Mouse (Mus musculus): ENCODE results near the gene Chd5. TPM values are rescaled to one million over a fixed set of nuclear protein-coding genes. Genes with fewer than 3 reads are reported as not detected.

The Chd5 gene
- polyA plus RNA-seq, 2 experiments = 0.09 to 0.18 TPM

GRCm38 (mm10) chr4:152424922-152425321 is 86.5 kb downstream of the Chd5 start:
- H3K4me2 ChIP-seq (ENCODE audit: low read depth) = no peak overlapping the region
- TF ChIP-seq EP300 (IDR thresholded peaks at IDR 0.05; ENCODE audit: low read depth) (no peak), CTCF (IDR thresholded peaks at IDR 0.05; ENCODE audit: low read depth) (peak; percentile 81)
- H3K27me3 ChIP-seq (ENCODE audit: control insufficient read depth, insufficient read depth, low read length) = no peaks in the 10 kb centered on the region
- DNase-seq (ENCODE audit: low read depth in 3 of 3, low spot score in 3 of 3) = no peak
- H3K36me3 ChIP-seq (replicated peaks; ENCODE audit: control insufficient read depth, insufficient read depth, low read depth) = no peaks in the 10 kb centered on the region
- 60% methylated on average over 5 of the region's 5 CpGs for WGBS (ENCODE audit: insufficient replicate concordance)
- no peaks in the 10 kb centered on the region for H3K4me1 ChIP-seq (replicated peaks; ENCODE audit: control insufficient read depth in 2 of 2, insufficient read depth in 2 of 2, low read length in 1 of 2)
- no peak overlapping the region for H3K27ac ChIP-seq
- no peak overlapping the region for H3K4me3 ChIP-seq (ENCODE audit: insufficient read depth in 1 of 2, low read depth in 2 of 2, low read length in 2 of 2)
- H3K9me3 ChIP-seq (ENCODE audit: control insufficient read depth, low read length) = no peaks in the 10 kb centered on the region
- ATAC-seq (ENCODE audit: insufficient read depth) = no peak
- no peak overlapping the region for H3K9ac ChIP-seq (replicated peaks)

GRCm38 (mm10) chr4:152428259-152428658 is 89.8 kb downstream of the Chd5 start:
- 52% methylated on average over 8 of the region's 8 CpGs for WGBS (ENCODE audit: insufficient replicate concordance)
- no peaks in the 10 kb centered on the region for H3K36me3 ChIP-seq (replicated peaks; ENCODE audit: control insufficient read depth, insufficient read depth, low read depth)
- H3K4me2 ChIP-seq (ENCODE audit: low read depth) = no peak overlapping the region
- TF ChIP-seq EP300 (IDR thresholded peaks at IDR 0.05; ENCODE audit: low read depth) (no peak), CTCF (IDR thresholded peaks at IDR 0.05; ENCODE audit: low read depth) (no peak)
- H3K27me3 ChIP-seq (ENCODE audit: control insufficient read depth, insufficient read depth, low read length) = no peaks in the 10 kb centered on the region
- H3K9me3 ChIP-seq (ENCODE audit: control insufficient read depth, low read length) = no peaks in the 10 kb centered on the region
- no peak for ATAC-seq (ENCODE audit: insufficient read depth)
- H3K4me3 ChIP-seq (ENCODE audit: insufficient read depth in 1 of 2, low read depth in 2 of 2, low read length in 2 of 2) = no peak overlapping the region
- DNase-seq (ENCODE audit: low read depth in 3 of 3, low spot score in 3 of 3) = no peak
- H3K9ac ChIP-seq (replicated peaks) = no peak overlapping the region
- no peak overlapping the region for H3K27ac ChIP-seq
- H3K4me1 ChIP-seq (replicated peaks; ENCODE audit: control insufficient read depth in 2 of 2, insufficient read depth in 2 of 2, low read length in 1 of 2) = no peaks in the 10 kb centered on the region

- Histone ChIP-seq H3K4me3 (ENCODE audit: insufficient read depth in 1 of 2, low read depth in 2 of 2, low read length in 2 of 2) (no peak overlapping the region), H3K9me3 (ENCODE audit: control insufficient read depth, low read length) (no peaks in the 10 kb centered on the region), H3K27me3 (ENCODE audit: control insufficient read depth, insufficient read depth, low read length) (no peaks in the 10 kb centered on the region), H3K27ac (no peak overlapping the region), H3K9ac (replicated peaks) (no peak overlapping the region), H3K4me1 (replicated peaks; ENCODE audit: control insufficient read depth in 2 of 2, insufficient read depth in 2 of 2, low read length in 1 of 2) (no peaks in the 10 kb centered on the region), H3K36me3 (replicated peaks; ENCODE audit: control insufficient read depth, insufficient read depth, low read depth) (no peaks in the 10 kb centered on the region), H3K4me2 (ENCODE audit: low read depth) (no peak overlapping the region)
- 56% methylated on average over 5 of the region's 5 CpGs for WGBS (ENCODE audit: insufficient replicate concordance)
- ATAC-seq (ENCODE audit: insufficient read depth) (no peak), DNase-seq (ENCODE audit: low read depth in 3 of 3, low spot score in 3 of 3) (no peak)
- TF ChIP-seq CTCF (IDR thresholded peaks at IDR 0.05; ENCODE audit: low read depth) (peak; percentile 85), EP300 (IDR thresholded peaks at IDR 0.05; ENCODE audit: low read depth) (no peak)
These were observed 93.9 kb downstream of the Chd5 start for GRCm38 (mm10) chr4:152432308-152432707.

GRCm38 (mm10) chr4:152434836-152435235 is 96.4 kb downstream of the Chd5 start:
- H3K4me1 ChIP-seq (replicated peaks; ENCODE audit: control insufficient read depth in 2 of 2, insufficient read depth in 2 of 2, low read length in 1 of 2) = no peaks in the 10 kb centered on the region
- no peak overlapping the region for H3K4me2 ChIP-seq (ENCODE audit: low read depth)
- no peaks in the 10 kb centered on the region for H3K36me3 ChIP-seq (replicated peaks; ENCODE audit: control insufficient read depth, insufficient read depth, low read depth)
- H3K27me3 ChIP-seq (ENCODE audit: control insufficient read depth, insufficient read depth, low read length) = no peaks in the 10 kb centered on the region
- WGBS (ENCODE audit: insufficient replicate concordance) = 14% methylated on average over 9 of the region's 9 CpGs
- TF ChIP-seq EP300 (IDR thresholded peaks at IDR 0.05; ENCODE audit: low read depth) = no peak
- TF ChIP-seq CTCF (IDR thresholded peaks at IDR 0.05; ENCODE audit: low read depth) = peak; percentile 85
- ATAC-seq (ENCODE audit: insufficient read depth) (peak; percentile 63; the same call in 1 of the 2 replicates), DNase-seq (ENCODE audit: low read depth in 3 of 3, low spot score in 3 of 3) (peak; percentile 45 to 55 (median 55))
- H3K9me3 ChIP-seq (ENCODE audit: control insufficient read depth, low read length) = no peaks in the 10 kb centered on the region
- H3K9ac ChIP-seq (replicated peaks) = no peak overlapping the region
- H3K27ac ChIP-seq = no peak overlapping the region
- no peak overlapping the region for H3K4me3 ChIP-seq (ENCODE audit: insufficient read depth in 1 of 2, low read depth in 2 of 2, low read length in 2 of 2)

GRCm38 (mm10) chr4:152435255-152435654 is 96.8 kb downstream of the Chd5 start:
- 20% methylated on average over 10 of the region's 10 CpGs for WGBS (ENCODE audit: insufficient replicate concordance)
- H3K36me3 ChIP-seq (replicated peaks; ENCODE audit: control insufficient read depth, insufficient read depth, low read depth) = no peaks in the 10 kb centered on the region

More at GRCm38 (mm10) chr4:152435255-152435654, 96.8 kb downstream of the Chd5 start:
- H3K4me3 ChIP-seq (ENCODE audit: insufficient read depth in 1 of 2, low read depth in 2 of 2, low read length in 2 of 2) = no peak overlapping the region
- TF ChIP-seq CTCF (IDR thresholded peaks at IDR 0.05; ENCODE audit: low read depth) (peak; percentile 90), EP300 (IDR thresholded peaks at IDR 0.05; ENCODE audit: low read depth) (no peak)
- no peaks in the 10 kb centered on the region for H3K4me1 ChIP-seq (replicated peaks; ENCODE audit: control insufficient read depth in 2 of 2, insufficient read depth in 2 of 2, low read length in 1 of 2)
- H3K27me3 ChIP-seq (ENCODE audit: control insufficient read depth, insufficient read depth, low read length) = no peaks in the 10 kb centered on the region
- DNase-seq (ENCODE audit: low read depth in 3 of 3, low spot score in 3 of 3) (peak in 1 of 3 experiments; percentile 23), ATAC-seq (ENCODE audit: insufficient read depth) (peak; percentile 46; the same call in 1 of the 2 replicates)
- H3K9me3 ChIP-seq (ENCODE audit: control insufficient read depth, low read length) = no peaks in the 10 kb centered on the region
- no peak overlapping the region for H3K9ac ChIP-seq (replicated peaks)
- no peak overlapping the region for H3K27ac ChIP-seq
- no peak overlapping the region for H3K4me2 ChIP-seq (ENCODE audit: low read depth)

Other genes with a start within 250 kb of the Chd5 start
- 0.68 and 0.93 TPM in 2 replicates for gene Tnfrsf25, start 222.7 kb upstream of the Chd5 start, polyA plus RNA-seq (2012; rRNA removed)
- 0.15 and 0.16 TPM in 2 replicates for gene Tnfrsf25, start 222.7 kb upstream of the Chd5 start, polyA plus RNA-seq (2014; fragmentation: Nextera tagmentation; extraction: Ambion mirVana)
- gene Espn, start 186.3 kb upstream of the Chd5 start, polyA plus RNA-seq (2012; rRNA removed) = 1.2 and 1.5 TPM in 2 replicates
- 1.2 and 1.9 TPM in 2 replicates for gene Espn, start 186.3 kb upstream of the Chd5 start, polyA plus RNA-seq (2014; fragmentation: Nextera tagmentation; extraction: Ambion mirVana)
- 0.01 and 0.02 TPM in 2 replicates for gene Hes2, start 179.8 kb upstream of the Chd5 start, polyA plus RNA-seq (2012; rRNA removed)
- 0.05 TPM in 1 of 2 replicates, not detected in the other for gene Hes2, start 179.8 kb upstream of the Chd5 start, polyA plus RNA-seq (2014; fragmentation: Nextera tagmentation; extraction: Ambion mirVana)
- gene Acot7, start 160.5 kb upstream of the Chd5 start, polyA plus RNA-seq (2012; rRNA removed) = 10.8 and 12.5 TPM in 2 replicates
- gene Acot7, start 160.5 kb upstream of the Chd5 start, polyA plus RNA-seq (2014; fragmentation: Nextera tagmentation; extraction: Ambion mirVana) = 12.2 and 13.0 TPM in 2 replicates
- 1.1 and 1.2 TPM in 2 replicates for gene Gpr153, start 64.4 kb upstream of the Chd5 start, polyA plus RNA-seq (2012; rRNA removed)
- 0.58 and 0.59 TPM in 2 replicates for gene Gpr153, start 64.4 kb upstream of the Chd5 start, polyA plus RNA-seq (2014; fragmentation: Nextera tagmentation; extraction: Ambion mirVana)
- gene Hes3, start 47.0 kb upstream of the Chd5 start, polyA plus RNA-seq (2012; rRNA removed) = not detected in 2 replicates
- not detected in 2 replicates for gene Hes3, start 47.0 kb upstream of the Chd5 start, polyA plus RNA-seq (2014; fragmentation: Nextera tagmentation; extraction: Ambion mirVana)
- 6.0 and 6.5 TPM in 2 replicates for gene Icmt, start 41.4 kb upstream of the Chd5 start, polyA plus RNA-seq (2012; rRNA removed)
- 7.0 and 10.1 TPM in 2 replicates for gene Icmt, start 41.4 kb upstream of the Chd5 start, polyA plus RNA-seq (2014; fragmentation: Nextera tagmentation; extraction: Ambion mirVana)
- 0.16 and 0.18 TPM in 2 replicates for gene Rnf207, start 19.7 kb upstream of the Chd5 start, polyA plus RNA-seq (2012; rRNA removed)
- gene Rnf207, start 19.7 kb upstream of the Chd5 start, polyA plus RNA-seq (2014; fragmentation: Nextera tagmentation; extraction: Ambion mirVana) = 0.04 TPM in 1 of 2 replicates, not detected in the other
- gene Rpl22, start 12.9 kb upstream of the Chd5 start, polyA plus RNA-seq (2012; rRNA removed) = 163 and 443 TPM in 2 replicates
- gene Rpl22, start 12.9 kb upstream of the Chd5 start, polyA plus RNA-seq (2014; fragmentation: Nextera tagmentation; extraction: Ambion mirVana) = 298 and 303 TPM in 2 replicates
- 0.11 and 0.13 TPM in 2 replicates for gene Nphp4, start 138.1 kb downstream of the Chd5 start, polyA plus RNA-seq (2012; rRNA removed)
- 0.24 TPM in 1 of 2 replicates, not detected in the other for gene Nphp4, start 138.1 kb downstream of the Chd5 start, polyA plus RNA-seq (2014; fragmentation: Nextera tagmentation; extraction: Ambion mirVana)
- 3.2 and 3.3 TPM in 2 replicates for gene Kcnab2, start 139.2 kb downstream of the Chd5 start, polyA plus RNA-seq (2012; rRNA removed)
- 5.9 and 6.3 TPM in 2 replicates for gene Kcnab2, start 139.2 kb downstream of the Chd5 start, polyA plus RNA-seq (2014; fragmentation: Nextera tagmentation; extraction: Ambion mirVana)

Measured in liver, embryonic 14.5 days (tissue).